Mouse (Mus musculus): ENCODE measurements around the gene Nufip1.
"Not testable (repeated sequence)": the region's sequence is repeated elsewhere in the genome, so short reads cannot be mapped to it uniquely, and the experiment has no call there.

Gene Nufip1

DNA sequence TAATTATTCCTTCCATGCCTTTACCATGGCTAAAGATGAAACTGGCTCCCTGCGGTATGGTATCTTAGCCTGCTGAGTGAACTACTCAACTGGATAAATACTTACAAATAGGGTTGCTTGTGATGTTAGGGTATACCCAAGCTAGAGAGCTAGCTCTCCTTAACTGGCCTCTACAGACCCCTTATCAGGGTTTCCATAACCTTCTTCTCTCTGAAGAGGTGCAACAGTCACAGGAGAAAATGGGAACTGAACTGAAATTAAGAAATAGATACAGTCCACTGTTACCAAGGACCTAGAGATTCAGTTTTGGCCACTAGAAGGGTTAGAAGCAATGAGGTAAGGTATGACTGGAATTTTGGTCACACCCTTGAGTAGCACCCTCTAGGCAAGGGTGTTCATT is 34.6 kb downstream of the Nufip1 start:
- no peak for DNase-seq (ENCODE audit: low spot score)

GRCm38 (mm10) chr14:76145868-76146267 is 35.2 kb downstream of the Nufip1 start:
- DNase-seq (ENCODE audit: low spot score): no peak

DNA sequence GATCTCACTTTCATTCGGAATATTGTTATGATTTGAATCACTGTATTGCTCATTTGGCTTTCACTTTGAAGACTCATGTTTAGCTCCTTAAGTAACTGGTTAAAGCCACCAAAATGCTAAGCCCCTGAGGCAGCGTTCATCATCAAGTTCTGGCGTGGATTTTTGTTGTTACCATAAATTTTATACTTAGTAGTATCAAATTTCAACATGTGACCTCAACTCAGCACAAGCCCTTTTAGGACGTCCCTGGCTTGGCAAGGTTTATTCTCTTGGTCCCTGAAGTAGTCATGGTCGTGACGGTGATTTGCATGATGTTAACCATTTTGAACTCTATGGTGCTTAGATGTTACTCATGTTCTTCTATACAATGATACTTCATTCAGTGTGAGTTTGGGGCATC is 36.4 kb downstream of the Nufip1 start:
- DNase-seq (ENCODE audit: low spot score): no peak

DNA sequence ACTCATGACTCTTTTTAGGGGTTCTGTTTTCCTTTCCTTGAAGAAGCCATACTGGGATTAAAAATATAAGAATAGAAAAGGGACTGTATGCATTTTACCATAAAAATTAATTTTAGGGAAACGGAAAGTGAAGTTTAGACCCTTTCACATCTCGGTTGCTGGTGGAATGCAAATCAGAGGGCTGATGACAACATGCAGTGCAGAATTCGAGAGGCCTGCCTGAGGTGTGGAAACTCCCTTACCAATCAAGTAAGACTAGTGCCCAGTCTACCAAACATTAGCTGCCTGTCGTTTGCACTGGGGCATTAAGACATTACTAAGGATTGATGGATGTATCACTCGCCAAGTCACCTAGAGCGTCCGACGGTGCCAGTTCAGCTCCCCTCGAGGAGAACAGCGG is 37.6 kb downstream of the Nufip1 start:
- DNase-seq (ENCODE audit: low spot score): no peak

- no peak for DNase-seq (ENCODE audit: low spot score)
Measured at GRCm38 (mm10) chr14:76149531-76150179, 39.0 kb downstream of the Nufip1 start.

- no peak for DNase-seq (ENCODE audit: low spot score)
Measured at GRCm38 (mm10) chr14:76150499-76150898, 39.8 kb downstream of the Nufip1 start.

GRCm38 (mm10) chr14:76151011-76151410 is 40.3 kb downstream of the Nufip1 start:
- DNase-seq (ENCODE audit: low spot score): no peak

DNA sequence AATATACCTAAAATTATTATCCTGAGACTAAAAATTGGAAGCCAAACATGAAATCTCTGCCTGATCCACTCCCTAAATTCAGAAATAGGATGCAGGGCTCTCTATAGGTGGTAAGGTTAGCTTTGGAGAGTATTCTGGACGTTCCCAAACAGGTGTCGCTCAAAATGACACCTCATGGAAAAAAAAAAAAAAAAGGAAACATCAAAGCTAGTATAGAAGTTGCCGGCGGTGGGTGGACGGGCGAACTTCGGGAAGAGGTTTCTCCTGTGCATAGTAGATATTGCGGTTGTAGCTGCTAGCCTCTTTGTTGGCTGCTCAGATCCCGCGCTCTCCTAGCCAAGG is 41.1 kb downstream of the Nufip1 start:
- no peak for DNase-seq (ENCODE audit: low spot score)

DNA sequence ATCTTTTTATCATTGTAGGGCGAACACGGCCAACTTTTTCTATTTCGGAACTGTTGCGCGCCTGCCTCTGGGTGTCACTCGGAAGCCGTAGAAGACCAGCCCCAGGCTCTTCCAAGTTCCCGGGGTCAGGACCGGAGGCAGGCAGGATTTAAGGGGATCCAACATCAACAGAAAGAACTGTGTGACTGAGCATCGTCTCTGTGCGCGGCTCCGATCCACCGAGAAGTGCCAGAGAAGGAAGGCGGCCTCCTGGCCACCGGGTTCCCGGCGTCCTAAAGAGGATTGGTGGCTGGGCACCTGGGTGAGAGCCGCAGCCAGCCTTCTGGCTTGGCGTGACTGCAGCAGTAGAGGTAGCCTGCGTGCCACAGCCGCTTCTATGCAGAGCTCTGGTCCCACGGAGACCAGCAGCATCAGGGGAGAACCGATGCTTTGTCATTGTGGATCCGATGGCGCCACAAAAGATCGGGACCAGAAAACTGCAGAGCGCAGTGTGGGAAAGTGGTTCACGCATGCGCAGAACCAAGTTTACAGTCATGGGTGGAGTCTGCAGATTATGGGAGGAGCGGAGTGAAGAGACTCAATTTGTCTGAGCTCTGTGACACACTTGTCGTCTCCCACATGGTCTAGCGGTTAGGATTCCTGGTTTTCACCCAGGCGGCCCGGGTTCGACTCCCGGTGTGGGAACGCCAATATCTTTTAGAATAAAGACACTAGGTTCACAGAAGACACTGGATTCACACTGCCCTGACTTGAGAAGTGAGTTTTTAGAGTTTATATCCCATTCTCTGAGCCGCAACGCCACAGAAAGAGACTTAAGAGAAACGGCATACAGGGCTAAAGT is 41.7 kb downstream of the Nufip1 start:
- DNase-seq (ENCODE audit: low spot score): peak; percentile 88

DNA sequence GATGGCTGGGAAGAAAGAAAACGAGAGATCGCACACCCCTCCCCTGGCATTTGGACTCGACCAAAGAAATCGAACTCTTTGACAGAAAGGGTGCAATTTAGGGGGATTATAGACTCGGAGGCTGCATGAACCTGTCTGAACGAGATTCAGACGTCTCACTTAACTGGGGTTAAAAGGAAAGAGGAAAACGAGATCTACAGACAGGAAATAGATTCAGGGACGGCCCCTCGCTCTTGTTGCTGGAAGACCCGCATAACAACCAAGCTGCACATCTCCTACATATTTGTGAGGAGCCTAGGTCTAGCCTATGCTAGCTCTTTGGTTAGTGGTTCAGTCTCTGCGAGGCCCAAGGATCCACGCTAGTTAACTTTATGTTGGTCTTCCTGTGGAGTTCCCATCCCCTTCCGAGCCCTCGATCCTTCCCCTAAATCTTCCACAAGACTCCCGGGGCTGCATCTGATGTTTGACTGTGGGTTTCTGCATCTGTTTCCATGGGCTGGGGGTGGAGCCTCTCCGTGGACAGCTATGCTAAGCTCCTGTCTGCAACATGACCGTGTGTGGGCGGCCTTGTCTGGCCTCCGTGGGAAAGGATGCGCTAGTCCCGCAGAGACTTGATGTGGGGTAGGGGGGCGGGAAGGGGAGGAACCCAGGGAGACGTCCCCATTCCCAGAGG is 42.4 kb downstream of the Nufip1 start:
- peak; percentile 11 for DNase-seq (ENCODE audit: low spot score)

DNA sequence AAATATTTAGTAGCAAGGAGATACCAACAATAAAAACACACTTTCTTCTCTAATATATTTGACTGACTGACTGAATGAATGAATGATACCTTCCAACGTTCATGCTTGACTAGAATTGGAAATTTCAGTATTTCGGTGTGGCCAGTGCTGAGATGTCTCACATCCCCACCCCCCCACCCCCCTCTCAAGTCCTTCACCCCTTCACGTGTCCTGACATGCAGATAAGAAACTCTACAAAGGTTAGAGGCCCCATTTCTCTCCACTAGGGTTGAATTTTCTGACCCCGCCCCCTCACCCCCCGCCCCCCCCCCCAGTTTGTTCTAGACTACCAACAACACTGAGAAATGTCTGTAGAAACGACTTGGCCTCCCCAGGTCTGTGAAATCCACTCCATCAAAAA is 43.1 kb downstream of the Nufip1 start:
- no peak for DNase-seq (ENCODE audit: low spot score)

DNA sequence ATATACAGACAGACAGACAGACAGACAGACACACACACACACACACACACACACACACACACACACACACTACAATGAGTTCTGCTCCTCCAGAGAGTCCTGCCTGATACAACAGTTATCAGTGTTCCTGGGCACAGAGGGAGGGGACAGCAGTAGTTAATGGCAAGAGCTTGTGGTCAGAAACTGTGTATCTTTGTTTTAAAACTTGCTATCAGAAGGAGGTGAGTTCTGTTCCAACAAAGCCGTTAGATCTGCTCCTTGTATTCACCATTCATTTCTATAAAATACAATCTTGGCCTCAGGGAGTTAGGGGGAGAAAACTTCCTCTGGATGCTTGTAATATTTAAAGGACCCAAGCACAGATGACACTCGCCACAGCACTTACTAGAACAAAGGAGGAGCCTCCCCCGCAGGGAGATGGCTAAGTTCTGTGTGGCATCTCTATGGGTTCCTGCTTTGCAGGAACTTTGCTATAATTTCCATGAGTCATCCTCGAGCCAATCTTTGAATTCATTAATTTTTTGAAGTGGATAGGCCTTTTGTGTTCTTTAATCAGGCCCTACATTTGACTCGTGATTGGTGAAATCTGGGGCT is 47.6 kb downstream of the Nufip1 start:
- no peak for DNase-seq (ENCODE audit: low spot score)

DNA sequence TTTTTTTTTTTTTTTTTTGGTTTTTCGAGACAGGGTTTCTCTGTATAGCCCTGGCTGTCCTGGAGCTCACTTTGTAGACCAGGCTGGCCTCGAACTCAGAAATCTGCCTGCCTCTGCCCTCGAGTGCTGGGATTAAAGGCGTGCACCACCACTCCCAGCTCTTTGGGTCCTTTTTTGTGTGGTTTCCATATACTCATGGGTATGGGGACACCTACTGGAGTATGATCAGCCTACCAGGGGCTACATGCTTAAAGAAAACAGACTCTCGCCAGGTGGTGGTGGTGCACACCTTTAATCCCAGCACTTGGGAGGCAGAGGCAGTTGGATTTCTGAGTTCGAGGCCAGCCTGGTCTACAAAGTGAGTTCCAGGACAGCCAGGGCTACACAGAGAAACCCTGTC is 49.9 kb downstream of the Nufip1 start:
- not testable (repeated sequence) for DNase-seq (ENCODE audit: low spot score)

- DNase-seq (ENCODE audit: low spot score): no peak
Measured at GRCm38 (mm10) chr14:76164236-76164635, 53.5 kb downstream of the Nufip1 start.

DNA sequence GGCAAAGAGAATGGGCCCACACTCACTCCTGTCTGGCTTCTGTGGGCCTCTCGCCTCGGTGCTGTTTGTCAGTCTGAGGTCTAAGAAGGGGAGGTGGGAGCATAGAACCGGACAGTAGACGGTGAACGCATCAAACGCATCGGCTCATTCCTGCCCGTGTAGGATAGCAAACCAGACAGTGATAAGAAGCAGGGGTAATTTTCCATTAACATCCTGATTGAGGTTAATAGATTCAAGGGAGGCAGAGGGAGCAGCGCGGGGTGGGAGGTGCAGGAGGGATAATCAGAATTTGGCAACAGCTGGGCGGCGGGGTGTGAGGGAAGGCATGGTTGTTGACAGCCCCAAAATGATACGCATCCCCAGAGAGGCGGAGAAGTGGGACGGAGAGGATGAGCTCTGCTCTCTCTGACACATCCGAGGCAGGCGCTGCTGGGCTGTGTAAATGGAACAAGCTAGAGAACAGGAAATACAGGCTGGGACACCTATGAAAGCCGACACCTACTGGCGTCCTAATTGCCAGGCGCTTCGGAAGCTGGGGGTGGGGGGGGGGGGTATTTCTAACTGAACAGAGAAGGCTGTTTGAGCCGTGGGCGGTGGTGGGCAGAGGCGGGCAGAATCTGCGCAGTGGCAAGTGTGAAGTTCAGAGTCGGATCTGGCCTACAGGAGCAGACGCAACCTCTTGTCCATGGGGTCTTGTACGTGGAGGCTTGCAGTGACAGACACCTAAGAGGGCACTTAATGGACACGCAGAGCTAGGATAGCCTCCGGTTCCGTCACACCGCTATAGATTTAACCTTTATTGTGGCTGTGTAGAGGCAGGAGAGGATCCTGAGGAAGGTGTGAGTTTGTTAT is 54.4 kb downstream of the Nufip1 start:
- no peak for DNase-seq (ENCODE audit: low spot score)

- DNase-seq (ENCODE audit: low spot score): no peak
Measured at GRCm38 (mm10) chr14:76169876-76170466, 59.3 kb downstream of the Nufip1 start.

GRCm38 (mm10) chr14:76171285-76171684 is 60.6 kb downstream of the Nufip1 start:
- DNase-seq (ENCODE audit: low spot score): no peak

GRCm38 (mm10) chr14:76174328-76174727 is 63.6 kb downstream of the Nufip1 start:
- no peak for DNase-seq (ENCODE audit: low spot score)

DNA sequence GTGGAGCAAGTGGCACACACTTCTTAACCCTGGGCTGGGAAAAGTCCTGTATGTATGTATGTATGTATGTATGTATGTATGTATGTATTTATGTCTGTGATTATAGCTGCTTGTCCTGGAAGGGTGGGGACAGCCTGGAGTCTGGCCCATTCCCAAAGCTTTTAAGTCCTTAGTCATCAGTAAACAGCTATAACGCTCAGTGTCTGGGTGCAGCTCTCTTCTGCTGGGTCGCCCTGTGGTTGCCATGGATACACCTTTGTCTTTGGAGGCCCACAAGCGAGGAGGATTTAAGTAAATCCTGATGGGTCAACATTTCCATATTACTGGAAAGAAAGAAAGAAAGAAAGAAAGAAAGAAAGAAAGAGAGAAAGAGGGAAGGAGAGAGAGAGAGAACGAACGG is 65.1 kb downstream of the Nufip1 start:
- DNase-seq (ENCODE audit: low spot score): no peak

GRCm38 (mm10) chr14:76177230-76177629 is 66.5 kb downstream of the Nufip1 start:
- DNase-seq (ENCODE audit: low spot score): no peak

DNA sequence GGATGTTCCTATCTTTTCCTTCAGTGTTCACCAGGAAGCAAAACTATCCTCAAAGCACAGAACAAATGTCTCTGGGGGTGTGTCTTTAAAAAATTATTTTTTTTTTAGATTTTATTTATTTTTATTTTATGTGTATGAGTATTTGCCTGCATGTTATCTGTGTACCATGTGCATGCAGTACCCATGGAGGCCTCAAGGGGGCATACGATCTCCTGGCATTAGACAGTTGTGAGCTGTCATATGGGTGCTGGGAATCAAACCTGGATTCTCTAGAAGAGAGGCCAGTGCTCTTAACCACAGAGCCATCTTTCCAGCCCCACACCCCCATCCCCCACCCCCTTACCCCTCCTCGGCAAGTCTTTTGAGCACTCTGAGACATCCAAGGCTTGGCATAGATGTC is 67.8 kb downstream of the Nufip1 start:
- DNase-seq (ENCODE audit: low spot score): no peak

Data from spleen, adult 12 weeks (tissue).